Mouse (Mus musculus) embryonic facial prominence, embryonic 13.5 days (tissue): Measurements from ENCODE around the gene Prdm1. TPM values are rescaled to one million over a fixed set of nuclear protein-coding genes. Genes with fewer than 3 reads are reported as not detected.

Experiments used
- ATAC-seq: fragments of 200-750 bp; cut with Nextera tagmentation; 2 replicates; pipeline ENCODE4 v1.8.0; 2017; ENCODE audit warnings: low read depth; ENCODE audit not compliant: insufficient number of reproducible peaks, insufficient read depth, low FRiP score, low TSS enrichment
- H3K27ac ChIP-seq: fragments of 300-500 bp; sonication (generic); 2 replicates; pipeline ENCODE4 v1.5.1; 2015; ENCODE audit warnings: moderate library complexity, mild to moderate bottlenecking, inconsistent platforms
- H3K27me3 ChIP-seq: fragments of 300-500 bp; sonication (generic); 2 replicates; pipeline ENCODE4 v1.6.1; 2015; ENCODE audit warnings: mild to moderate bottlenecking, inconsistent platforms
- H3K36me3 ChIP-seq: fragments of 300-500 bp; sonication (generic); 2 replicates; pipeline ENCODE4 v1.6.1; 2015; ENCODE audit warnings: mild to moderate bottlenecking, inconsistent platforms
- H3K4me1 ChIP-seq: fragments of 300-500 bp; sonication (generic); 2 replicates; pipeline ENCODE4 v1.6.1; 2015; ENCODE audit warnings: inconsistent platforms
- H3K4me2 ChIP-seq: fragments of 300-500 bp; sonication (generic); 2 replicates; pipeline ENCODE4 v1.6.1; 2015; ENCODE audit warnings: moderate library complexity, mild to moderate bottlenecking, inconsistent platforms
- H3K4me3 ChIP-seq: fragments of 300-500 bp; sonication (generic); 2 replicates; pipeline ENCODE4 v1.5.1; 2015; ENCODE audit warnings: mild to moderate bottlenecking, inconsistent platforms
- H3K9ac ChIP-seq: fragments of 300-500 bp; sonication (generic); 2 replicates; pipeline ENCODE4 v1.6.1; 2015; ENCODE audit warnings: mild to moderate bottlenecking, inconsistent platforms
- H3K9me3 ChIP-seq: fragments of 300-500 bp; sonication (generic); 2 replicates; pipeline ENCODE4 v1.6.1; 2016; ENCODE audit warnings: inconsistent platforms
- WGBS: fragments of 180-500 bp; shearing (Covaris S2); methylation state at CpG from one replicate; pipeline ENCODE4 v1.1.7; 2015; ENCODE audit warnings: mixed read lengths; 5-methylcytosine and 5-hydroxymethylcytosine counted together
- polyA plus RNA-seq: library from polyadenylated mRNA; unstranded; fragments of >200 nt; fragmentation: Nextera tagmentation; extraction: Ambion mirVana; gene quantifications from 2 replicates; pipeline ENCODE4 v1.2.1, GENCODE M21; 2015

Gene Prdm1
- polyA plus RNA-seq, 1 experiment from 2014 or later: 7.0 TPM

GRCm38 (mm10) chr10:44526751-44527591, 1.3 kb downstream of the Prdm1 start:
- Histone ChIP-seq H3K9ac (peak overlapping the region; percentile 59; the same call in 1 of the 2 replicates), H3K27ac (no peak overlapping the region), H3K4me2 (peak overlapping the region; percentile 87), H3K4me1 (peaks cover 25% of the 10 kb centered on the region), H3K4me3 (peak overlapping the region; percentile 41), H3K27me3 (peaks cover 46% of the 10 kb centered on the region), H3K9me3 (no peaks in the 10 kb centered on the region), H3K36me3 (no peaks in the 10 kb centered on the region)
- WGBS: 2% methylated on average over 31 of the region's 31 CpGs
- ATAC-seq: no peak; the same call in 1 of the 2 replicates

- Histone ChIP-seq H3K4me2 (no peak overlapping the region), H3K4me3 (no peak overlapping the region), H3K9me3 (no peaks in the 10 kb centered on the region), H3K36me3 (no peaks in the 10 kb centered on the region), H3K27ac (no peak overlapping the region), H3K4me1 (no peaks in the 10 kb centered on the region), H3K9ac (no peak overlapping the region), H3K27me3 (peaks cover 8% of the 10 kb centered on the region)
- no peak for ATAC-seq
- 25% methylated on average over 6 of the region's 6 CpGs for WGBS
Observed at GRCm38 (mm10) chr10:44520189-44520588, 8.1 kb downstream of the Prdm1 start.

DNA sequence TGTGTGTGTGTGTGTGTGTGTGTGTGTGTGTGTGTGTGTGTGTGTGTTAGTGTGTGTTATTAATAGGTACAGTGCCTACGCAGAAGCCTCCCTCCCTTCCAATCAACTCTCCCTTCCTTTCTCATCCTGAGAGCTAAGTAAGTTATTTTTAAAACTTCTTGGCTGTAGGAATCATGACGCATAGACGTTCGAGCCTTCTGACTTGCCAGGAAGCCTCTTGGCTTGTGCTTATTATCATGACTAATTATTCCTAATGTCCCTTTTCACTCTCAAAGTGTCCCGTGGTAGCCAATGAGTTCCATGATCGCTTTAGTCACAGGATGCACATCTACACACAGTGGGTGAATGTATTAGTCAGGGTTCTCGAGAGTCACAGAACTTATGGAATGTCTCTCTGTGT, 9.7 kb downstream of the Prdm1 start:
- Histone ChIP-seq H3K4me3 (no peak overlapping the region), H3K9ac (no peak overlapping the region), H3K4me1 (no peaks in the 10 kb centered on the region), H3K27me3 (peaks cover 5% of the 10 kb centered on the region; the same call in 1 of the 2 replicates), H3K4me2 (no peak overlapping the region), H3K36me3 (no peaks in the 10 kb centered on the region), H3K27ac (no peak overlapping the region), H3K9me3 (no peaks in the 10 kb centered on the region)
- WGBS: 88% methylated on average over 7 of the region's 7 CpGs
- ATAC-seq: no peak

GRCm38 (mm10) chr10:44513108-44513507, 15.2 kb downstream of the Prdm1 start:
- Histone ChIP-seq H3K4me1 (no peaks in the 10 kb centered on the region), H3K36me3 (no peaks in the 10 kb centered on the region), H3K4me3 (no peak overlapping the region), H3K4me2 (no peak overlapping the region), H3K9ac (no peak overlapping the region), H3K9me3 (no peaks in the 10 kb centered on the region), H3K27me3 (no peaks in the 10 kb centered on the region), H3K27ac (no peak overlapping the region)
- no peak for ATAC-seq
- 83% methylated on average over 5 of the region's 5 CpGs for WGBS

DNA sequence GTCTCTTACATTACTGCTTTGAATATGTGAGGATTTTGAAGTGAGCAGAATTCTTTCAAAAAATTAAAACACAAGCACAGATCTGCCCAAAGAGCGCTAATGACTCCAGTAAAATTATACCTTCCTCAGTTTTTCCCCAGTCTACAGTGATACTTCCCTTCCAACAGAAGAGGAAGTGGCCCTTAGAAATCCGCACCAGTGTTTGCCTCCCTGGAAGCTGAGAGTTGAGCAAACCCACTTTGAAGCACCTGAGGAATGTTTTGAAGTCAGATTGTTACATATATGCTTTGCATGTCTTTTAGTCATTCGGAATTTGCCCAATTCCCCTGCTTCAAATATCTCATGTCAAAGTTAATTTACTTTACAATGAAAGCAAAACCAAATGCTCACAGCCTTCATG, 17.3 kb downstream of the Prdm1 start:
- no peak overlapping the region for H3K9ac ChIP-seq
- H3K9me3 ChIP-seq: no peaks in the 10 kb centered on the region
- WGBS: 55% methylated on average over 3 of the region's 3 CpGs
- ATAC-seq: no peak
- no peak overlapping the region for H3K4me2 ChIP-seq
- H3K4me1 ChIP-seq: no peaks in the 10 kb centered on the region
- H3K36me3 ChIP-seq: no peaks in the 10 kb centered on the region
- H3K4me3 ChIP-seq: no peak overlapping the region
- no peak overlapping the region for H3K27ac ChIP-seq
- no peaks in the 10 kb centered on the region for H3K27me3 ChIP-seq

- no peak overlapping the region for H3K27ac ChIP-seq
- no peak for ATAC-seq
- H3K9ac ChIP-seq: no peak overlapping the region
- no peaks in the 10 kb centered on the region for H3K36me3 ChIP-seq
- H3K27me3 ChIP-seq: peaks cover 6% of the 10 kb centered on the region; the same call in 1 of the 2 replicates
- no peaks in the 10 kb centered on the region for H3K4me1 ChIP-seq
- H3K9me3 ChIP-seq: no peaks in the 10 kb centered on the region
- no peak overlapping the region for H3K4me2 ChIP-seq
- no peak overlapping the region for H3K4me3 ChIP-seq
- 88% methylated on average over 7 of the region's 7 CpGs for WGBS
Observed at GRCm38 (mm10) chr10:44508649-44509048, 19.7 kb downstream of the Prdm1 start.

DNA sequence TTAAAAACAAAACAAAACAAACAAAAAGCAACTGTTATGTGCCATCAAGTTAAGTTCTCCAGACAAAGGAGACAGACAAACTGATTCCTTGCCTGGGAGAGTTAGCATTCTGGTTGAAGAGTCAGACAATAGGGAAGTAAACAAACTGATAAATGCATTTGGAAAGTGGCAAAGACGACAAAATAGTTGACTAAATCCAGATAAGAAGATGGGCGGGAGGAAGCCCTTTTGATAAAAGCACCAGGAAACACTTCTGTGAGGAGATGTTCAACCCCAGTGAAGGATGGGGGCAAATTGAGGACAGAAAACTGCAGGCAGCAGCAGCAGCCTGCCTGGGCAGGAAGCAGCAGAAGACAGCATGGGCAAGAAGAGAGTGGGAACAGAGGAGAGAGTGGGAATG, 20.3 kb downstream of the Prdm1 start:
- 67% methylated on average over 2 of the region's 2 CpGs for WGBS
- H3K27ac ChIP-seq: no peak overlapping the region

GRCm38 (mm10) chr10:44502891-44503290, 25.4 kb downstream of the Prdm1 start:
- H3K36me3 ChIP-seq: no peaks in the 10 kb centered on the region
- WGBS: 76% methylated on average over 13 of the region's 13 CpGs
- H3K27me3 ChIP-seq: peaks cover 9% of the 10 kb centered on the region; the same call in 1 of the 2 replicates
- H3K4me2 ChIP-seq: no peak overlapping the region
- H3K27ac ChIP-seq: no peak overlapping the region
- no peaks in the 10 kb centered on the region for H3K4me1 ChIP-seq
- no peak overlapping the region for H3K4me3 ChIP-seq
- no peak overlapping the region for H3K9ac ChIP-seq
- H3K9me3 ChIP-seq: no peaks in the 10 kb centered on the region
- no peak for ATAC-seq

More for the DNA sequence above, 20.3 kb downstream of the Prdm1 start:
- ATAC-seq: no peak
- Histone ChIP-seq H3K9me3 (no peaks in the 10 kb centered on the region), H3K4me1 (no peaks in the 10 kb centered on the region), H3K4me2 (no peak overlapping the region), H3K9ac (no peak overlapping the region), H3K36me3 (no peaks in the 10 kb centered on the region), H3K4me3 (no peak overlapping the region), H3K27me3 (peaks cover 6% of the 10 kb centered on the region; the same call in 1 of the 2 replicates)

- Histone ChIP-seq H3K4me1 (no peaks in the 10 kb centered on the region), H3K27me3 (0 out of 2 replicates have a peak, but pooled peaks cover 5% of the 10 kb centered on the region), H3K4me2 (no peak overlapping the region), H3K9ac (no peak overlapping the region), H3K36me3 (no peaks in the 10 kb centered on the region), H3K27ac (no peak overlapping the region), H3K4me3 (no peak overlapping the region), H3K9me3 (no peaks in the 10 kb centered on the region)
- WGBS: 85% methylated on average over 15 of the region's 15 CpGs
- ATAC-seq: no peak
Observed at GRCm38 (mm10) chr10:44499897-44500519, 28.3 kb downstream of the Prdm1 start.

GRCm38 (mm10) chr10:44493818-44494492, 34.3 kb downstream of the Prdm1 start:
- Histone ChIP-seq H3K9me3 (no peaks in the 10 kb centered on the region), H3K9ac (no peak overlapping the region), H3K4me1 (no peaks in the 10 kb centered on the region), H3K27ac (no peak overlapping the region), H3K4me3 (no peak overlapping the region), H3K4me2 (no peak overlapping the region), H3K36me3 (no peaks in the 10 kb centered on the region), H3K27me3 (peaks cover 3% of the 10 kb centered on the region; the same call in 1 of the 2 replicates)
- 69% methylated on average over 15 of the region's 15 CpGs for WGBS
- ATAC-seq: no peak

- H3K27me3 ChIP-seq: peaks cover 3% of the 10 kb centered on the region; the same call in 1 of the 2 replicates
- no peaks in the 10 kb centered on the region for H3K36me3 ChIP-seq
- no peak overlapping the region for H3K4me3 ChIP-seq
- no peak for ATAC-seq
- no peak overlapping the region for H3K27ac ChIP-seq
- no peak overlapping the region for H3K9ac ChIP-seq
- H3K9me3 ChIP-seq: no peaks in the 10 kb centered on the region
- 69% methylated on average over 8 of the region's 8 CpGs for WGBS
- no peaks in the 10 kb centered on the region for H3K4me1 ChIP-seq
- no peak overlapping the region for H3K4me2 ChIP-seq
Observed at GRCm38 (mm10) chr10:44492815-44493525, 35.3 kb downstream of the Prdm1 start.
